Mouse (Mus musculus) stomach, postnatal 0 days (tissue): Measurements from ENCODE around the gene Slco3a1. TPM values are rescaled to one million over a fixed set of nuclear protein-coding genes. Genes with fewer than 3 reads are reported as not detected.

Experiments
- ATAC-seq: fragments of 200-750 bp; cut with Nextera tagmentation; 2 replicates; pipeline ENCODE4 v1.8.0; 2017; ENCODE audit not compliant: low FRiP score, low TSS enrichment
- DNase-seq: peaks from one replicate; pipeline ENCODE4 v3.0.0-alpha.2; 2016; ENCODE audit warnings: low spot score
- H3K27ac ChIP-seq: fragments of 300-500 bp; sonication (generic); replicated peaks from 2 replicates; pipeline ENCODE4 v1.5.1; 2014; ENCODE audit warnings: mild to moderate bottlenecking, control low read depth
- H3K27me3 ChIP-seq: fragments of 300-500 bp; sonication (generic); 2 replicates; pipeline ENCODE4 v1.6.1; 2014; ENCODE audit warnings: low read length; ENCODE audit not compliant: control insufficient read depth, insufficient read depth
- H3K36me3 ChIP-seq: fragments of 300-500 bp; sonication (generic); 2 replicates; pipeline ENCODE4 v1.6.1; 2014; ENCODE audit warnings: low read length, mixed read lengths; ENCODE audit not compliant: control insufficient read depth, insufficient read depth
- H3K4me1 ChIP-seq: fragments of 300-500 bp; sonication (generic); replicated peaks from 2 replicates; pipeline ENCODE4 v1.6.1; 2014; ENCODE audit warnings: antibody characterized with exemption; ENCODE audit not compliant: control insufficient read depth, insufficient read depth
- H3K4me2 ChIP-seq: fragments of 300-500 bp; sonication (generic); replicated peaks from 2 replicates; pipeline ENCODE4 v1.6.1; 2014; ENCODE audit warnings: low read depth, mild to moderate bottlenecking, control low read depth, moderate library complexity
- H3K4me3 ChIP-seq: fragments of 300-500 bp; sonication (generic); 2 replicates; pipeline ENCODE4 v1.5.1; 2014; ENCODE audit warnings: low read depth, low read length, control low read depth
- H3K9ac ChIP-seq: fragments of 300-500 bp; sonication (generic); 2 replicates; pipeline ENCODE4 v1.6.1; 2014; ENCODE audit warnings: mild to moderate bottlenecking, low read length, control low read depth, mixed read lengths
- H3K9me3 ChIP-seq: fragments of 300-500 bp; sonication (generic); 2 replicates; pipeline ENCODE4 v1.6.1; 2016; ENCODE audit warnings: low read length; ENCODE audit not compliant: control insufficient read depth
- CTCF ChIP-seq: IDR thresholded peaks from 2 replicates; pipeline ENCODE4 v1.5.1; 2016; ENCODE audit warnings: antibody characterized with exemption, low read depth, mild to moderate bottlenecking, moderate library complexity
- EP300 ChIP-seq: optimal IDR thresholded peaks from 2 replicates; pipeline ENCODE3; 2016; ENCODE audit warnings: antibody characterized with exemption
- WGBS: fragments of 180-500 bp; shearing (Covaris S2); extraction: QIAGEN DNeasy Blood & Tissue Kit; methylation state at CpG from one replicate; pipeline ENCODE4 v1.1.7; 2014; 5-methylcytosine and 5-hydroxymethylcytosine counted together
- polyA plus RNA-seq: library from polyadenylated mRNA; unstranded; fragments of >200 nt; fragmentation: Nextera tagmentation; extraction: Ambion mirVana; gene quantifications from 2 replicates; pipeline ENCODE4 v1.2.1, GENCODE M21; 2015

Gene Slco3a1
- polyA plus RNA-seq, 1 experiment from 2014 or later, result 9.1 TPM

DNA sequence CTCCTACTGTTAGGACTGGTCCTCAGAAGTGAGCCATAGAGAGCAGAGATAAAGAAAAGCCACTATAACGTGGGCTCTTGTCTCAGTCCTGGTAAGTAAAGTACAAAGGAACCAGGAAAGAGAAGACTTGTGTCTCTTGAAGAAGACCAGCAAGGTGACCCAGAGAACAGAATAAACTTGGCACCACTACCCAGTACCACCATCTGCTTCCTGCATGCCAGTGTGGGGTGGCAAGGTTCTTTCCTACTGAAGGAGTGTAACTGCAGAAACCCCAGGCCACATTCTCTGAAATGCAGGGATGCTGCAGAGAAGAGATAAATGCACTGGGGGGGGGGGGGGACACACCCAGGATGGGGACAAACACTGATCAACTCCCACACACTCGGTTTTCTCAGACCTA, 29.0 kb downstream of the Slco3a1 start:
- no peaks in the 10 kb centered on the region for H3K4me1 ChIP-seq
- H3K9ac ChIP-seq, result no peak overlapping the region
- H3K9me3 ChIP-seq, result no peaks in the 10 kb centered on the region
- no peak overlapping the region for H3K4me3 ChIP-seq
- no peak overlapping the region for H3K27ac ChIP-seq
- 79% methylated on average over 2 of the region's 2 CpGs for WGBS
- no peak for DNase-seq
- no peaks in the 10 kb centered on the region for H3K27me3 ChIP-seq
- H3K4me2 ChIP-seq, result no peak overlapping the region
- no peak for ATAC-seq
- TF ChIP-seq CTCF (no peak), EP300 (no peak)
- no peaks in the 10 kb centered on the region for H3K36me3 ChIP-seq

DNA sequence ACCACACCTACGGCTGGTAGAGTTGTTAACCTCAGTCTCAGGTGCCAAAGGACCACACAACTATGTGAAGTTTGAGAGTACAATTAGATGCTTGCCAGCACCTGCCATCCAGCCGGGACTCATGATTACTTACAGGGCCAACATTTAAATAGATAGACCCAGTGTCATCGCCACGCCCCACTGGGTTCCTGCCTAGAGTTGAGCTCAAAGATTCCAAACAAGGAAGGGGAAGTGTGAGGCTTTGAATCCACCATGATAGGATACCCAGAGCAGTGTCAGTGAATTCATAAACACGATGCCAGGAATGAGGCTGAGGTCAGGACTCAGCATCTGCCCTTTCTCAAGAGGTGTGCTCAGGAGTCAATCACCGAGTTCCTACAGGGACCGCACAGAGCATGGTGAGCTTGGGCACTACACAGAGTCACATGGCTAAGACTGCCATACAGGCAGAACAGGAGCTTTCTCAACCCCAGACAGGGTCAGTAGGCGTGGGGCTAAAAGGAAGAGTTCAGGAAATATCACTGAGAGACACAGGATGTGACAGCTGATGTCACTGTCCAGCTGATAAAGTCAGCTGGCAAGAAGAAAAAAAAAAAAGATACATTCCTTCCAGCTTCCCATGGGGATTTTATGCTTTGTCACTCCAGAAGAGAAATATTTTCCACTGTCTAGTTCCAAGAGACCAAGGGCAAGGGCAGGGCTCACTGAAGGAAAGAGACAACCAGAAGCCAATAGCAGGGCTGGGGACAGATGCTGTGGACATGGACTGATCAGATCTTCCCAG, 30.2 kb downstream of the Slco3a1 start:
- H3K4me3 ChIP-seq, result no peak overlapping the region
- no peaks in the 10 kb centered on the region for H3K36me3 ChIP-seq
- H3K9ac ChIP-seq, result no peak overlapping the region
- H3K27ac ChIP-seq, result no peak overlapping the region
- no peak overlapping the region for H3K4me2 ChIP-seq
- DNase-seq (no peak), ATAC-seq (no peak)
- 80% methylated on average over 8 of the region's 8 CpGs for WGBS
- no peaks in the 10 kb centered on the region for H3K4me1 ChIP-seq
- H3K27me3 ChIP-seq, result no peaks in the 10 kb centered on the region
- TF ChIP-seq EP300 (no peak), CTCF (no peak)
- H3K9me3 ChIP-seq, result no peaks in the 10 kb centered on the region

DNA sequence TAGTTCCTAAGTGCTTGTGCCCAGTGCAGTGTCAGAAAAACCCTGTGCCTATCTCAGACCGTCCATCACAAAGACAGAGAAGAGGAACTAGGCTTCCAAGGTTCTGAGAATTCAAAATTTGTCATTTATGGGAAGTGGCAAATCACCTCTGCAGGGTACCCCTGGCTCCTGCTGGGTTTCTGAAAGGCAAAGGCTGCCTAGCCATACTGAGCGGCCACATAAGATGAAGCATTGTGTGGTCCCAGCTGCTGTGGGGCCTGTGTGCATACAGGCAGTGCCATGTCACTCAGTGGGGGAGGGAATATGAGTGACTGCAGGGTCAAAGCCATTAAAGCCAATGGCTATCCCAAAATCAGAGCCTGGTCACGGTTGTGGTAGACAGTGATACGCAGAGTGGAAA, 31.5 kb downstream of the Slco3a1 start:
- H3K4me3 ChIP-seq, result no peak overlapping the region
- H3K9ac ChIP-seq, result no peak overlapping the region
- no peaks in the 10 kb centered on the region for H3K4me1 ChIP-seq
- no peak overlapping the region for H3K27ac ChIP-seq
- H3K27me3 ChIP-seq, result no peaks in the 10 kb centered on the region
- WGBS, result 77% methylated on average over 4 of the region's 4 CpGs
- no peak overlapping the region for H3K4me2 ChIP-seq
- TF ChIP-seq EP300 (no peak), CTCF (no peak)
- ATAC-seq, result no peak
- DNase-seq, result no peak
- H3K9me3 ChIP-seq, result no peaks in the 10 kb centered on the region
- no peaks in the 10 kb centered on the region for H3K36me3 ChIP-seq

DNA sequence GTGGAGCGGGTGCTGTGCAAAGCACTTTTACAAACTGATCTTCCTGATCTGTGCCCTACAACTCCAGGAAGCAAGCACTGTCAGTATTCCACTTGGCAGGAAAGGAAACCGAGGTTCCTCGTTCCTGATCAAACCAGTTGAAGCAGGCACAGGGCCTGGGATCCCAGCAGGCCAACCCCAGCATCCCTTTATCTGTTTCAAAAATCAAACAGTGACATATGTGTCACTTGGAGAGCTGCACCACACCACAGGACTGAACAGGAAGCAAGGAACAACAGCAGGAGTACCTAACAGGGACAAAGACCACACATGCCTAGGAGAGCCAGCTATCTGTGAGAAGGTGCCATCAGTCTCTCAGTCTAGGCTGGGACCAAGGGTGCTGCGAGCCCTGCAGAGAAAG, 32.3 kb downstream of the Slco3a1 start:
- 73% methylated on average over 4 of the region's 4 CpGs for WGBS
- no peak for DNase-seq
- no peaks in the 10 kb centered on the region for H3K27me3 ChIP-seq
- no peaks in the 10 kb centered on the region for H3K9me3 ChIP-seq
- no peak overlapping the region for H3K4me2 ChIP-seq
- no peak for ATAC-seq
- no peak overlapping the region for H3K9ac ChIP-seq
- no peak overlapping the region for H3K4me3 ChIP-seq
- no peaks in the 10 kb centered on the region for H3K36me3 ChIP-seq
- H3K4me1 ChIP-seq, result no peaks in the 10 kb centered on the region
- no peak overlapping the region for H3K27ac ChIP-seq
- no peak for TF ChIP-seq CTCF
- no peak for TF ChIP-seq EP300

DNA sequence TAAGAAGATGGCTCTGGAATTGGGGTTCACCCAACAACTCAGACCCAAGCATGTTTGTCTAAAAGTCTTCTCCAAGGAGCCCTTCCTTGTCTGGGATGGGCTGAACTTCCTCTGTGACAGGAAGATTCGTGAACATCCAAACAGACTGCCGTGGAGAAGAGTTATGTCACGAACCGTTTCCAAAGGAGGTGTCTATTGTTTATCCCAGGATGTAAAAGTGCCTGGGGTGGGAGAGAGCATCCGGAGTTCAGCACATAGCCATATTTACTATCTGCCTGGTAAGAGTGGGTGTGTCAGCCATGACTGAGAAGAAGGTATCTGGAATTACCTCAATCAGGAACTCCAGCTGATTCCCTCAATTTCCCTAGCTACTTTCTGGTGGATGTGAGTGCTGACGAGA, 35.2 kb downstream of the Slco3a1 start:
- Histone ChIP-seq H3K9ac (no peak overlapping the region), H3K9me3 (no peaks in the 10 kb centered on the region), H3K4me1 (no peaks in the 10 kb centered on the region), H3K27ac (no peak overlapping the region), H3K36me3 (no peaks in the 10 kb centered on the region), H3K4me3 (no peak overlapping the region), H3K4me2 (no peak overlapping the region), H3K27me3 (no peaks in the 10 kb centered on the region)
- no peak for DNase-seq
- no peak for ATAC-seq
- 41% methylated on average over 6 of the region's 6 CpGs for WGBS
- TF ChIP-seq EP300 (no peak), CTCF (no peak)

DNA sequence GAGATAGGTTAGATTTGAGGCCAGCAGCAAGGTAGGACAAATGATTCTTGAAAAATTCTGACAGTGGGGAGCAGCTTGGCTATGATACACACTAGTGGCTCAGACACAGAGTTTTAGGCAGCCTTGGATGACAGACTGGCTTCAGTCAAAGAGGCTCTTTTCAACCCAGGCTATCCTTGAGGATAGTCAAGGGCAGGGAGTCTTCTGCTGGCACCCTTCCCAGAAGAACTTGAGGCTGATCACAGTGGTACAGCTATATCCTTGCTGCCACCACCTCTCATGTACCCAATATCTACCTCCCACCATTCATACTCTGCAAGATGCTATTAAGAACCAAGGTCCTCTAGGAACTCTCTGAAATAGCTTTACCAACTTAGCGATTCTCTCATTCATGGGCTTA, 35.8 kb downstream of the Slco3a1 start:
- TF ChIP-seq CTCF (no peak), EP300 (no peak)
- Histone ChIP-seq H3K27me3 (no peaks in the 10 kb centered on the region), H3K4me1 (no peaks in the 10 kb centered on the region), H3K9me3 (no peaks in the 10 kb centered on the region), H3K9ac (no peak overlapping the region), H3K36me3 (no peaks in the 10 kb centered on the region), H3K4me2 (no peak overlapping the region), H3K4me3 (no peak overlapping the region), H3K27ac (no peak overlapping the region)
- ATAC-seq (no peak), DNase-seq (no peak)
- 91% methylated on average over 1 of the region's 1 CpGs for WGBS
